Mouse (Mus musculus) kidney, adult 2 months (tissue): ENCODE measurements around the gene Gchfr. TPM values are rescaled to one million over a fixed set of nuclear protein-coding genes. Genes with fewer than 3 reads are reported as not detected.
A peak's percentile ranks its signal among the peaks of the same experiment; 100 is the strongest.

Source experiments
- DNase-seq: peaks from one replicate; pipeline ENCODE4 v3.0.0; 2021
- H3K27ac ChIP-seq: fragments of 200-500 bp; 2 replicates; pipeline ENCODE4 v1.5.1; 2012; ENCODE audit warnings: low read depth, low read length, control low read depth, inconsistent platforms; ENCODE audit not compliant: insufficient read depth
- H3K27me3 ChIP-seq: fragments of 200-500 bp; replicated peaks from 2 replicates; pipeline ENCODE4 v1.6.1; 2012; ENCODE audit warnings: mild to moderate bottlenecking, moderate library complexity, low read length, inconsistent platforms; ENCODE audit not compliant: control insufficient read depth, insufficient read depth
- H3K36me3 ChIP-seq: fragments of 200-500 bp; 2 replicates; pipeline ENCODE4 v1.6.1; 2012; ENCODE audit warnings: mild to moderate bottlenecking, moderate library complexity, low read length, inconsistent platforms; ENCODE audit not compliant: control insufficient read depth, insufficient read depth
- H3K4me1 ChIP-seq: fragments of 200-500 bp; 2 replicates; pipeline ENCODE4 v1.6.1; 2011; ENCODE audit warnings: low read length; ENCODE audit not compliant: control insufficient read depth, insufficient read depth
- H3K4me3 ChIP-seq: fragments of 200-500 bp; 2 replicates; pipeline ENCODE4 v1.5.1; 2011; ENCODE audit warnings: mild to moderate bottlenecking, low read depth, low read length, control low read depth; ENCODE audit not compliant: insufficient read depth
- CTCF ChIP-seq: fragments of 200-500 bp; conservative IDR thresholded peaks from 2 replicates; pipeline ENCODE4 v1.5.1; 2011; ENCODE audit warnings: low read depth, mild to moderate bottlenecking, control low read depth, low read length, moderate library complexity, mixed read lengths; ENCODE audit not compliant: insufficient read depth, insufficient read length
- POLR2A ChIP-seq: fragments of 200-500 bp; IDR thresholded peaks from one replicate; pipeline ENCODE4 v1.6.1; 2011; ENCODE audit warnings: low read depth, low read length, control low read depth
- WGBS: fragments of 180-500 bp; shearing (Covaris S2); methylation state at CpG from one replicate; pipeline ENCODE4 v1.1.7; 2018; 5-methylcytosine and 5-hydroxymethylcytosine counted together
- polyA plus RNA-seq: library from polyadenylated mRNA; depleted of rRNA; stranded (reverse); fragments of >200 nt; gene quantifications from 2 replicates; pipeline ENCODE4 v1.2.3, GENCODE M21; 2012

Gene Gchfr
- polyA plus RNA-seq, 1 experiment: 124 TPM

GRCm38 (mm10) chr2:119163999-119164398 is 3.6 kb upstream of the Gchfr start:
- no peak overlapping the region for H3K27ac ChIP-seq
- WGBS: 89% methylated on average over 4 of the region's 4 CpGs
- no peaks in the 10 kb centered on the region for H3K27me3 ChIP-seq
- no peak for DNase-seq
- H3K36me3 ChIP-seq: no peaks in the 10 kb centered on the region
- H3K4me3 ChIP-seq: no peak overlapping the region
- no peaks in the 10 kb centered on the region; the same call in 1 of the 2 replicates for H3K4me1 ChIP-seq
- TF ChIP-seq POLR2A (no peak), CTCF (no peak)

- no peaks in the 10 kb centered on the region for H3K36me3 ChIP-seq
- no peak for TF ChIP-seq POLR2A
- TF ChIP-seq CTCF: no peak
- no peak for DNase-seq
- H3K27me3 ChIP-seq: no peaks in the 10 kb centered on the region
- H3K4me1 ChIP-seq: no peaks in the 10 kb centered on the region; the same call in 1 of the 2 replicates
- H3K27ac ChIP-seq: no peak overlapping the region
- no peak overlapping the region for H3K4me3 ChIP-seq
Observed at GRCm38 (mm10) chr2:119165401-119165800, 2.2 kb upstream of the Gchfr start.

- DNase-seq: no peak
- H3K4me1 ChIP-seq: no peaks in the 10 kb centered on the region; the same call in 1 of the 2 replicates
- H3K27me3 ChIP-seq: no peaks in the 10 kb centered on the region
- TF ChIP-seq POLR2A (no peak), CTCF (no peak)
- no peaks in the 10 kb centered on the region for H3K36me3 ChIP-seq
- 7% methylated on average over 26 of the region's 26 CpGs for WGBS
- peak overlapping the region; percentile 53 for H3K4me3 ChIP-seq
- H3K27ac ChIP-seq: no peak overlapping the region
Observed at GRCm38 (mm10) chr2:119167866-119168256, 288 bp downstream of the Gchfr start.

GRCm38 (mm10) chr2:119170282-119170681 is 2.7 kb downstream of the Gchfr start:
- WGBS: 92% methylated on average over 2 of the region's 2 CpGs
- Histone ChIP-seq H3K27me3 (no peaks in the 10 kb centered on the region), H3K27ac (no peak overlapping the region), H3K4me1 (no peaks in the 10 kb centered on the region), H3K36me3 (no peaks in the 10 kb centered on the region), H3K4me3 (no peak overlapping the region)
- TF ChIP-seq POLR2A (no peak), CTCF (no peak)
- DNase-seq: no peak

GRCm38 (mm10) chr2:119171574-119171973 is 4.0 kb downstream of the Gchfr start:
- Histone ChIP-seq H3K27me3 (no peaks in the 10 kb centered on the region), H3K27ac (no peak overlapping the region), H3K4me1 (no peaks in the 10 kb centered on the region), H3K4me3 (no peak overlapping the region), H3K36me3 (no peaks in the 10 kb centered on the region)
- WGBS: 73% methylated on average over 8 of the region's 8 CpGs
- no peak for TF ChIP-seq POLR2A
- TF ChIP-seq CTCF: no peak
- no peak for DNase-seq

GRCm38 (mm10) chr2:119172446-119172845 is 4.9 kb downstream of the Gchfr start:
- no peak for DNase-seq
- Histone ChIP-seq H3K36me3 (no peaks in the 10 kb centered on the region), H3K27me3 (no peaks in the 10 kb centered on the region), H3K27ac (no peak overlapping the region), H3K4me3 (no peak overlapping the region), H3K4me1 (no peaks in the 10 kb centered on the region)
- WGBS: 89% methylated on average over 7 of the region's 7 CpGs
- TF ChIP-seq POLR2A: no peak
- no peak for TF ChIP-seq CTCF

DNA sequence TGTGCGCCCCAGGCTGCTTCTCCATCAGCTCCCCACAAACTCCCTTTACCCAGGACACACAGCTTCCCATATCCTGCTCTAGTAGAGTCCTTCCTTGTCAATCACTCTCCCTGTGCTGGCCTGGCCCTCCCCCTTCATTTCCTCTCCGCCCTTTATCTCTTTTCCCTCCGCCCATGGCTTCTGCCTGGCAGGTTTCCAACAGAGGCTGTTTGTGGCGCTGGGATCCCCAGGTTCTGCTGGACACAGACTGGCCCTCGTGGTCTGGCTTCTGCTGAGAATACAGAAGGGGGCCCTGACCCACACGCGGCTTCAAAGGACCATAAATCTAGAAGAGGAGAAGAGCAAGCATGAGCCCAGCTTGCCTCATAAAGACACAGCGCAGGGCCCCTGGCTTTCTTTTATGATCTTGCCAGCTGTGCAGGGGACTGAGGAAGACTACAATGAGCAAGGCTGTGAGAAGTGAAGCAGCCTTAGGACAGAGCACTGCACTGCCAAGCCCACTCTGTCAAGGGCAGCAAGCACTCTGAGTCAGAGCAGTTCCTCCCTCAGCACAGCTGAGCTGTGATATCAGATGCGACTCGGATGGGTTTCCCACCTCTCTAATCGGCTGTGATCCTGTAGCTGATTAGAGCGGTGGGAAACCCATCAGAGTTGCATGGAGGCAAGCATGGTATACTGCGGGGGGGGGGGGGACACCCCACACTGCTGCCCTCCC is 5.4 kb downstream of the Gchfr start:
- no peak overlapping the region for H3K4me3 ChIP-seq
- no peaks in the 10 kb centered on the region for H3K4me1 ChIP-seq
- no peaks in the 10 kb centered on the region for H3K36me3 ChIP-seq
- WGBS: 32% methylated on average over 13 of the region's 13 CpGs
- no peaks in the 10 kb centered on the region for H3K27me3 ChIP-seq
- H3K27ac ChIP-seq: no peak overlapping the region
- no peak for TF ChIP-seq POLR2A
- no peak for TF ChIP-seq CTCF
- DNase-seq: peak; percentile 85
